Mouse (Mus musculus) cerebellum, adult 18-20 months (tissue): ENCODE measurements at regions not wholly inside any gene's neighbourhood (a gene's known extent, or its start where the extent isn't known, plus 50 kb on each side); places are given as distances from the start of the nearest gene placed in this dataset.

ENCODE experiments used
- DNase-seq, 2 experiments: peaks; one replicate each; pipeline ENCODE4 v3.0.0; 2021

GRCm38 (mm10) chr1:91678789-91679188, 122.5 kb upstream of the Twist2 start:
- DNase-seq: no peak

- no peak for DNase-seq
These were observed 116.2 kb upstream of the Twist2 start for GRCm38 (mm10) chr1:91685031-91685430.

- no peak for DNase-seq
These were observed 115.5 kb upstream of the Twist2 start for GRCm38 (mm10) chr1:91685789-91686188.

- DNase-seq: no peak
These were observed 109.7 kb upstream of the Twist2 start for GRCm38 (mm10) chr1:91691601-91692000.

DNA sequence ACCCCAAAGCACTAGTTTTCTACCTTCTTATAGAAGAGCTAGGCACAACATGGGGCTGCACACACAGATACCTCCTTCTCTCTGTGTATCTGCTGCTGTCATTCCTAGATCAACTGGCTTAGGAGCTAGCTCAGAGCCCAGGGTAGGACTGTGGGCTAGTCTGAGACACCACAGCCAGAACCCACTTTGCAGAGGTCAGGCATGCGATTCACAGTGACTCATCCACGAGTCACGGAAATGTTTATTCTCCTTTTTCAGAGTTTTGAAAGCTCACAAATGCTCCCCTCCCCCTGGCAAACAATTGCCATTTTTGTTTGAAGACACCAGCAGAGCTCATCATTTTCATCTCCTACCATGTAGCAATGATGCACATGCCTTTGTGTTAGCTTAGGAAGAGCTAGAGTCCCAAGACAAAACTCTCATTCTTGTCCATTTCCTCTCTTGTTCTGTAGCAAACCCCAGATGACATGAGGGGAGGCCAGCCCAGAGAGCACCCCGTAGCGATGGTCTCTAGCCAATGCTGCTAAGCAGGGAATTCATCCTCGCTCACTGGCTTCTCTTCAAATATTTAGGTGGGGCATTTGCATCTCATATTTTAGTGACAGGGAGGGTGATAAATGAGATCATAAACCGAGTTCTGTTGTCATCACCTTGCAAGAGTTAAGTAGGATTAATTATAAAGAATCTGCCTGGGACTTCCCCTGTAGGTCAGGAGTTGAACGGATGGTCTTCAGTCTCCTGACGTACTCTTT, 108.4 kb upstream of the Twist2 start:
- DNase-seq: no peak

DNA sequence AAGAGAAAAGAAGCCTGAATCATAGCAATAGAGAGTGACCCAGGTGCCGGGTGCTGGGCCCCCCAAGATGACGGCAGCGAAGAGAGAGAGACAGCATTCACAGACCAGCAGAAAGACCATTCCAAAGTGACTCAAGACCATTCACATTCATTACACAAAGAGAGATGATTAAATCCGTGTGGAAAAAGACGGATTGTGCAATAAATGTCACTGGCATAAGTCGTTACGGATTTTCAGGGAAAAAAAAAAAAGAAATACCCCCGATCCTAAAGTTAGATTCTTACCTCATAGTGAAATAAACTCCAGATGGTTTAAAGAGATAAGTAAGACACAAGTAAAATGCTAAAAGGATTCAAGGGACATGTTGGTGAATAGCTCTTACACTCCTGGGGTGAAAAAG, 104.2 kb upstream of the Twist2 start:
- no peak for DNase-seq

DNA sequence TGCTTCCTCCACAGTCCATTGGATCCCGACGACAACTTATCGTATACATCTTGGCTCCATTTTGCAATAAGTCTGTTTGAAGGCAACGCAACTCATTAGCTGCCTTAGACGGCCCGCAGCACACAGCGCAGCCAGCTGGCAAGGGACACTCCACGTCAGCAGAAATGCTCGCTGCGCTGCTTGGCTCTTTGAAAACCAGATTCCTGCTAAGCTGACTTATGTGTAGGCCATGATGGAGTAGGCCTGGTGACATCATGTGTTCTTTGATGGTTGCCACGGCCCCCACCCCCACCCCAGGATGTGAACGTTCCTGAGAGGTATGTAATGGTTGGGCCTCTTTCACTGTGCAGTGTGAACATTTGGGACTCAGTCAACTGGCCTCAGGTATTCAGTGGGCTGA, 99.8 kb upstream of the Twist2 start:
- DNase-seq: no peak

DNA sequence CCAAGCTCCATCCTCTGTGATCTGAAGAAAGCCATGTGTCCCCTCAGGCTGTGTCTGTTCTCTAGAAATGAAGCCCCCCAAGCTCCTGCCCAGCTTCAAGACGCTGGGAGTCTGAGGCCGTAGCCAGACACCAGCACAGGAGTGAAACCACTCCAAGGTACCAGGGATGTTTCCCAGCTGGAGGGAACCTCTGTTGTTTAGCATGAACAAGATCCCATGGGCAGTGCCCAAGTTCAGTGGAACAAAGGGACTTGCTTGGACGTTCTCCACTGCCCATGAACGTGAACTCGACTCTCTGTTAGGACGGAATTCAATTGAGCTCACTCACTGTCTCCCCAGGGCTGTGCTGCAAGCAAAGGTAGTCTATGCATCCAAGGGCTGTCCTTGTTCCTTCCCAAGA, 99.2 kb upstream of the Twist2 start:
- DNase-seq: no peak

GRCm38 (mm10) chr1:91702737-91703136, 98.5 kb upstream of the Twist2 start:
- DNase-seq: no peak

DNA sequence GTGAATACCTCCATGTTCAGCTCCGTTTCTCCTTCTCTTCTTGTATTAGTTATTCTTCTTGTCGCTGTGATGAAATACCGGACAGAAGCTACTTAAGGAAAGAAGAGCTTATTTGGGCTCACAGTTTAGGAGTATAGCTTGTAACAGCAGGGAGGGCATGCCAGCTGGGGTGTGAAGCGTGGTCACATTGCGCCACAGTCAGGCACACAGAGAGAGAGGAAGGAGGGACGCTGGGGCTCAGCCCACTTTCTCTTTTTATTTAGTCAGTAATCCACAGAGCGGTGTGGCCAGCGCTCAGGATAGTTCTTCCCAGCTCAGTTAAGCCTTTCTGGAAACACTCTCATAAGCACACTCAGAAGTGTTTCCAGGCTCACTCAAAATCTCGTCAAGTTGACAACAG, 95.8 kb upstream of the Twist2 start:
- DNase-seq: no peak

- DNase-seq: peak; percentile 58 to 62
These were observed 92.6 kb upstream of the Twist2 start for GRCm38 (mm10) chr1:91708550-91709243.

DNA sequence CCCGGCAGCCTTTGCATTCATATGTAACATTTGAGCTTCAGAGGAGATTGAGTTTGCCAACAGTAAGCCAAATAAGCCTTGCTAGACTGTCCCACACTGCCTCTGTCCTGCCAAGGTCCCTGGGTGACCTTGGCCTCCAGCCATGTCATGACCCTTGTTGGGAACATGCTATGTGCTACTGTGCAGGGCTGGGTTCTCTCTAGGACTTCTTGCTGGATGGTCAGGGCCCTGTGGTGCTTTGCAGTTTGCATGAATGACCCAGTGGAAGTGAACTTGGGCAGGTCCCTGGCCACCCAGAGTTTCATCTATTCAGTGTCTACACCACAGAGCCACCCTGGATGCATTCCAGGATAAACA, 92.0 kb upstream of the Twist2 start:
- DNase-seq: no peak

DNA sequence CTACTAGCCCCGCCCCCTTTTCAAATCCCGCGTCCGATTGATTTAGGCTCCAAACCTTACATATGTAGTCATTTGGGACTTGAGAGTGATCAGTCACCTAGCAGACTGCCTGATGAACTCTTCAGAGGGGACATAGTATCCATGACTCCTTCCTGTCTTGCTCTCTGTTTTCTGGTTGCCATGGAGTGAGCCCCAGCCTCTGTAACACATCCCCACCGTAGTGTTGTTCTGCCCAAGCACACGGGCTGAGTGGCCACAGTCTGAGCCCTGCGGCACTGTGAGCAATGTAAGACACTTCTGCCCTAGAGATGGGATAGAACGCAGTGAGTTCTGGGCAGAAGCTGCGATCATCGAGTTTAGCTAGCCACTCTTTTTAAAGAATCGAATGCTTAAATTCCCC, 88.1 kb upstream of the Twist2 start:
- no peak for DNase-seq

DNA sequence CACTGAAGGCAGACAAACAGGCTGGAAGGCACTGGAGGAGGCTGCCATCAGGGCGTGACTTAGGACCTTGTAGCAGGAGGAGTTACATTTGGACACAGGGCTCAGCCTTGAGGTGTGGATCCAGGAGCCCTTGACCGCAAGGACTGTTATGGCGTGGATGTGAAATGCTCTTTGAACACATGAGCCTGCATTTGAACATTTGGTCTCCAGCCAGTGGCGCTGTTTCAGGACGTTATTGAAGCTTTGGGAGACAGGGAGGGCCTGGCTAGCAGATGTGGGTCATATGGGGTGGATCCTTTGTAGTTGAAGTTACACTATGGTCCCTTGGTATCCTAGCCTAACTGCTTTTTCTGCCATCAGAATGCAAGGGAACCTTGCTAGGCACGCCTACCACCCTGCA, 87.0 kb upstream of the Twist2 start:
- no peak for DNase-seq

GRCm38 (mm10) chr1:91715341-91715740, 85.9 kb upstream of the Twist2 start:
- DNase-seq: no peak

- DNase-seq: no peak
These were observed 85.5 kb upstream of the Twist2 start for GRCm38 (mm10) chr1:91715791-91716190.

DNA sequence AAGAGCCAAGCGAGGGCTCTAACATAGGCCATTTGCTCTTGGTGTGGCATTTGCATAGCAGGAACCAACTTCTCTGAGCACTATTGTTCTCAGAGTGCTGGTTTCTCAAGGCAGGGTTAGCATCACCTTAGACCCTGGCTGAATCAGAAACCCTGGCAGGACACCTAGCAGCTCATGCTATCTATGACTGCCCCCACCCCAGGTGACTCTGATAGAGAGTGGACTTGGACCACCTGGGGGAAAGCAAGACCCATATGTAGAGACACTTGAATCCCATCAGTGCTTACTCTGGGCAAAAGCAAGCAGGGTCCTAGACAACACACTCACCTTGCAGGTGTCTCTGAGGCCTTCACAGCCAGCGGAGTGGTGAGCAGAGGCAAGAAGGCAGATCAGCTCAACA, 84.4 kb upstream of the Twist2 start:
- DNase-seq: no peak

- DNase-seq: no peak
These were observed 83.3 kb upstream of the Twist2 start for GRCm38 (mm10) chr1:91717961-91718360.

DNA sequence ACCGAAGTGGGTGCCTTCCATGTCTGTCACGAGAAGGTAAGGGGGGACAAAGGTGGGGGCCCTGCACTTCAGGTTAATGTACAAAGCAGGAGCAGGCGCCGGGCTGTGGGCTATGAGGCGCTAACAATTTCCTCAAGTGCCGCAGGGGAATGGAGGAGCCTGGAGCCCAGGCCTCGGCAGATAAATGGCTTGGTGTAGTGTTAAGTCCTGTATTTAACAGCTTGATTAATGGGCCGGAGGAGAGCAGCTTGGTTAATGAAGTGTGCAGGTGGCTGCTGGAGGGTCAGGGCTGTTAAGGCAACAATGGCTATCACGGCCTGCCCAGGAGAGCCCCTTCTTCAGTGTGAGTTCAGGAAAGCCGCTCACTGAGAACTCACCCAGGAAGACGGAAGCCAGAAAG, 72.0 kb upstream of the Twist2 start:
- DNase-seq: no peak

GRCm38 (mm10) chr1:91730281-91730680, 71.0 kb upstream of the Twist2 start:
- no peak for DNase-seq

DNA sequence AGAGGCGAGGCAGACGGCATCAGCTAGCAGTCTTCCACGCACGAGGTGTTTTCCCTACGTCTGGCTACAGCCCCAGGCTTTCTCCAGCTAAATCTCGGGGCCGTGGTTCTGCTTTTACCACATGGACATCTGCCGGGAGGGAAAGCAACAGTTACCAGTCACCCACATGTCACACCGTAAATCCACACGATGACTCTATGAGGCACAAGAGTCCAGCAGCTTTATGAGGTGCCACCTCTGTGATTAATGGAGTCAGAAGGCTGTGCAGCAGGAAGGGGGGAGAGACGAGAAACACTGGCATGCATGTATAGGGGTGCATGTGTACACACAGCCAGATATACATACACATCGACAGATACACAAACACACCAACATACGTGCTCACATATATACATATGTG, 69.6 kb upstream of the Twist2 start:
- no peak for DNase-seq

DNA sequence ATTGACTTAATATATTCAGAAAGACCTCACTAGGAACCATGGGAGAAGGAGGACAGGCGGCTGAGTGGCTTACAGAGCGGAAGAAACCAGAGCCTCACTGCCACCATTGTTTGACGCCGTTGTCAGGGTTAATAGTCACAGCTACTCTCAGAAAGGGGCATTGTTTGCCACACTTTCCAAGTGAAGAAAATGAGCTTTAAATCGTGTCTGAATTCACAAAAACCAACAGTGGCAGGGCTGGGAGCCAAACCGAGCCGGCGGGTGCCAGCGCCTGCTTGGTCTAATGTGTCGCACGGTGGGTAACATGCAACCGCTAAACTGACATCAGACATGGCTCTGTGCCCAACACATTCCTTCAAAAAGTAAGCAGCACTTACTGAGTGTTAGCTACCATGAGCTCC, 68.8 kb upstream of the Twist2 start:
- DNase-seq: no peak

DNA sequence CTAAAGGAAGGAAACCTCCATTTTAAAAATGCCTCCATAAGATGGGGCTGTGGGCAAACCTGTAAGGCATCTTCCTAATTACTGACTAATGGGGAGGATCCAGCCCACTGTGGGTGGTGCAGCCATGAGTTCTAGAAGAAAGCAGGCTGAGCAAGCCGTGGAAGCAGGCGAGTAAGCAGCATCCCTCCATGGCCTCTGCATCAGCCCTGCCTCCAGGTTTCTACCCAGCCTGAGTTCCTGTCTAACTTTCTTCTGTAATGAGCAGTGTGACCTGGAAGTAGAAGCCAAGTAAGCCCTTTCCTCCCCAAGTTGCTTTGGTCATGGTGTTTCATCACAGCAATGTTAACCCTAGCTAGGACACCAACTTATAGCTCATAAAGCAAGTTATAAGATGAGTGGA, 66.5 kb upstream of the Twist2 start:
- no peak for DNase-seq

DNA sequence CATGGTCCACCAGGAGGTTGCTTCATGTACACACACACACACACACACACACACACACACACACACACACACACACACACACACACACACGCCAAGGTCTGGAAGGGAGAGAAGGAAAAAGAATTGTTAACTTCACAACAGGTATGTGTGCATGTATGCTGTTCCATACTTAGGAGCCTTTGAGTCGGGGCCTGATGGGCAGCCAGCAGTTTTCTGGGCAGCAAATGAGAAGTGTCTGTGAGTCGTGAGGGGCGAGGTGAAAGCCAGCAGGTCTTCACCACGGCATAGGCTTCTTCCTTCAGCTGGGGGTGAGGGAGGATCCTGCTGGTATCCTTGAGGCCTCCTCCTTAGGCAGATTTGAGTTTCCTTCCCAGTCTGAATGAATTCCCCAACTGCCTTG, 65.8 kb upstream of the Twist2 start:
- DNase-seq: no peak

- no peak for DNase-seq
These were observed 60.6 kb upstream of the Twist2 start for GRCm38 (mm10) chr1:91740661-91741060.
